Mouse (Mus musculus) lung, adult 2 months (tissue): Measurements from ENCODE around the gene Nbea.

Source experiments
- CTCF ChIP-seq: fragments of 200-500 bp; IDR thresholded peaks from 2 replicates; pipeline ENCODE4 v1.5.1; 2011; ENCODE audit warnings: mild to moderate bottlenecking, low read length, control low read depth; ENCODE audit not compliant: insufficient read depth
- POLR2A ChIP-seq: fragments of 200-500 bp; IDR thresholded peaks from 2 replicates; pipeline ENCODE4 v1.6.1; 2011; ENCODE audit warnings: low read depth, mild to moderate bottlenecking, control low read depth, low read length, borderline replicate concordance; ENCODE audit errors: extremely low read depth

GRCm38 (mm10) chr3:55887829-55888210, 295.7 kb downstream of the Nbea start:
- TF ChIP-seq POLR2A (no peak), CTCF (no peak)
